Mouse (Mus musculus) hindbrain, embryonic 14.5 days (tissue): Measurements from ENCODE around the gene Anapc15-ps. TPM values are rescaled to one million over a fixed set of nuclear protein-coding genes. Genes with fewer than 3 reads are reported as not detected.
A peak's percentile ranks its signal among the peaks of the same experiment; 100 is the strongest.

ENCODE experiments used
- ATAC-seq: fragments of 200-750 bp; cut with Nextera tagmentation; 2 replicates; pipeline ENCODE4 v1.8.0; 2017; ENCODE audit warnings: moderate number of reproducible peaks, mild to moderate bottlenecking, moderate TSS enrichment, moderate library complexity; ENCODE audit not compliant: low FRiP score
- DNase-seq: peaks from one replicate; pipeline ENCODE4 v3.0.0-alpha.2; 2015; ENCODE audit warnings: low spot score
- H3K27ac ChIP-seq: fragments of 300-500 bp; sonication (generic); 2 replicates; pipeline ENCODE4 v1.5.1; 2014; ENCODE audit warnings: mild to moderate bottlenecking, moderate library complexity
- H3K27me3 ChIP-seq: fragments of 300-500 bp; sonication (generic); 2 replicates; pipeline ENCODE4 v1.6.1; 2014; ENCODE audit warnings: mild to moderate bottlenecking, low read length, mixed read lengths; ENCODE audit not compliant: control insufficient read depth, insufficient read depth
- H3K36me3 ChIP-seq: fragments of 300-500 bp; sonication (generic); replicated peaks from 2 replicates; pipeline ENCODE4 v1.6.1; 2014; ENCODE audit not compliant: control insufficient read depth, insufficient read depth
- H3K4me1 ChIP-seq: fragments of 300-500 bp; sonication (generic); replicated peaks from 2 replicates; pipeline ENCODE4 v1.6.1; 2014; ENCODE audit warnings: antibody characterized with exemption, low read length, mixed read lengths; ENCODE audit not compliant: control insufficient read depth, insufficient read depth
- H3K4me2 ChIP-seq: fragments of 300-500 bp; sonication (generic); replicated peaks from 2 replicates; pipeline ENCODE4 v1.6.1; 2014; ENCODE audit warnings: mild to moderate bottlenecking, moderate library complexity
- H3K4me3 ChIP-seq: fragments of 300-500 bp; sonication (generic); replicated peaks from 2 replicates; pipeline ENCODE4 v1.5.1; 2014; ENCODE audit warnings: mild to moderate bottlenecking, low read length
- H3K9ac ChIP-seq: fragments of 300-500 bp; sonication (generic); 2 replicates; pipeline ENCODE4 v1.6.1; 2014
- H3K9me3 ChIP-seq: fragments of 300-500 bp; sonication (generic); 2 replicates; pipeline ENCODE4 v1.6.1; 2016; ENCODE audit warnings: low read length; ENCODE audit not compliant: control insufficient read depth
- WGBS: fragments of 180-500 bp; shearing (Covaris S2); extraction: QIAGEN DNeasy Blood & Tissue Kit; methylation state at CpG from one replicate; pipeline ENCODE4 v1.1.7; 2014; 5-methylcytosine and 5-hydroxymethylcytosine counted together
- polyA plus RNA-seq: library from polyadenylated mRNA; unstranded; fragments of >200 nt; fragmentation: Nextera tagmentation; extraction: Ambion mirVana; gene quantifications from 2 replicates; pipeline ENCODE4 v1.2.1, GENCODE M21; 2014

Anapc15-ps gene
- polyA plus RNA-seq, 1 experiment from 2014 or later: not detected

DNA sequence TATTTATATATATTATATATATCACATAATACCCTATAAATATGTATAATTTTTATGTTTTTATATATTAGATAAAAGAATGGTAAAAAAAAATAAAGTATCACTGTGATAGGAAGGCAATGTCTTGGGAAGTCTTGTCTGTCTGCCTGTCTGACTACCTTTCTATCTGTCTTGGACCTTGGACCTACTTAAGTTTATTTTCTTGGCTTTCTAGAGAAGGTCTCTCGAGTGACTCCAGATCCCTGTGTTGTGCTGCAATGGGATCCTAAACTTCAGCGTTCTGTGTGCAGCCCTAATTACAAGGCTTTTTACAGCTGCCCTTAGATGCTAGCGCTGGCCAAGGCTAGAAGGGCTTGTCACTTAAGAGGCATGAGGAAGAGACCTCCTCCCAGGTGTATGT lies 8.6 kb downstream of the Anapc15-ps start:
- no peak overlapping the region for H3K4me2 ChIP-seq
- WGBS: 87% methylated on average over 3 of the region's 3 CpGs
- no peak for ATAC-seq

DNA sequence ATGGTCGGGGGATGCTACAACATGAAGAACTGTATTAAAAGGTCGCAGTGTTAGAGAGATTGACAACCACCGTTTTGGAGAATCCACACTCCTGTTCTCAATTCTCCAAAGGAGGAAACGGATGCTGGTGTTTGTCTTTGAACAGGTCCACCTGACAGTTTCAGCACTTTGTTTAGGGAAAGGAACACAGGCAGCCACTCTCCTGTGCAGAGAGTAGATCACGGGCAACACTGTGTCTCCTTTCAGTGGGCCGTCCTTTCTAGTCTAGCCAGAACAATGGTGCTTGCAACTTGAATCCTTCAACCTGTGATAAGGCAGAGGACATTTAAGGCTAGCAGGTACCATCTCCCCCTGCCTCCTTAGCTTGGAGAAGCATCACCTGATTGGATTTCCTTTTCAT lies 12.9 kb downstream of the Anapc15-ps start:
- Histone ChIP-seq H3K4me1 (peaks cover 6% of the 10 kb centered on the region; the same call in 1 of the 2 replicates), H3K9me3 (no peaks in the 10 kb centered on the region), H3K36me3 (no peaks in the 10 kb centered on the region), H3K27me3 (no peaks in the 10 kb centered on the region), H3K9ac (no peak overlapping the region), H3K4me3 (no peak overlapping the region), H3K27ac (no peak overlapping the region), H3K4me2 (no peak overlapping the region)
- ATAC-seq (no peak), DNase-seq (no peak)
- 82% methylated on average over 6 of the region's 6 CpGs for WGBS

More for the DNA sequence above, 8.6 kb downstream of the Anapc15-ps start:
- no peak overlapping the region for H3K27ac ChIP-seq
- H3K9me3 ChIP-seq: no peaks in the 10 kb centered on the region
- H3K36me3 ChIP-seq: no peaks in the 10 kb centered on the region
- H3K4me3 ChIP-seq: no peak overlapping the region
- H3K4me1 ChIP-seq: no peaks in the 10 kb centered on the region
- DNase-seq: no peak
- no peaks in the 10 kb centered on the region for H3K27me3 ChIP-seq
- H3K9ac ChIP-seq: no peak overlapping the region

DNA sequence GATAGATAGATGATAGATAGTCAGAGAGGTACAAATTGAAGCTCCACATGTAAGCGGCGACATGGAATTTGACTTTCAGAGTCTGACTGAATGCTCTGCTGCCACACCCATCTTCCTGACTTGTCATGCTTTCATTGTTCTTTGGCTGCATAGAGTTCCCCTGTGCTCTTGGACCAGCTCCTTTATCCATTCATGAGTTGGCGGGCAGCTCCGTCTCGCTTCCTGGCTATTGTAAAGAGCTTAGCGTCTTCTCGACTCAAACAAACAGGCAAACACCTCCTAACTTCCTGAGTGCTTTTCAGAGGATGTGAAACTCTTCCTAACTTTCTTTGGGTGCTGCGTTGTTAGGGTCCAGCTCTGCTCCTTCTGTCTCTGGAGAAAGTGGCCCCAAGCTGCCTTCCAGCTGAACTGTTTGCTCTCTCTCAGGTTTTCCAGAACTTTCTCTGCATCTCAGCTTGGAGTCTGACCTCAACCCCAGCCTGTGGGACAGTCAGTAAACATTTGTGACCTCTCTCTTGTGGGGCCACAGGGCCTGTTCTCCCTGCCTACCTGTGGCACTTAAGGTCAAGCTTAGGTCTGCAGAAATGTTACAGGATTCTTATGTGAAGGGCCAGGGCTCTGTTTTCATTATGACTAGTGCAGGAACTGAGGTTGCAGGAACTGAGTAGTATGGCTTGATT lies 13.6 kb downstream of the Anapc15-ps start:
- Histone ChIP-seq H3K4me2 (no peak overlapping the region), H3K9me3 (no peaks in the 10 kb centered on the region), H3K27me3 (no peaks in the 10 kb centered on the region), H3K36me3 (no peaks in the 10 kb centered on the region), H3K4me1 (peaks cover 6% of the 10 kb centered on the region; the same call in 1 of the 2 replicates), H3K9ac (no peak overlapping the region), H3K27ac (no peak overlapping the region), H3K4me3 (no peak overlapping the region)
- 36% methylated on average over 8 of the region's 8 CpGs for WGBS
- no peak for DNase-seq
- no peak for ATAC-seq

DNA sequence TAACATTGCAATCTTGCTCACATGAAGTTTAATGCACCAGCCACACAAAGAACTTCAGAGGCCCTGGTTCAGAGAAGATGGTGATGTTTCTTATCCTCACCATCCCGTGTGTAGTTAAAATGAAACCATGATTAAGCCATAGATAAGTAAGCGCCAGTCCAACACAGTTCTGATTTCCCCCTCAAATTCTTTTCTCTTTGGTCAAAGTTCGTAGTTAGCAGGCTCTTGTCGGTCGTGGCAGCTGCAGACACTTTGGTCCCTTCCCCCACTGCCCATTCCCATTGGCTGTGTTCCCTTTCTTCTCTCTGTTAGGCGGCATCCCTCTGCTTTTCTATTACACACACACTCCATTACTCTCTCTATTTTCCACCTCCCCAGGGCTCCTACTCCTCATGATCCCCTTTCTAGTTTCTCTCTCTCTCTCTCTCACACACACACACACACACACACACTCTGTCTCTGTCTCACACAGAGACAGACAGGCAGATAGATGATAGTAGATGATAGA lies 14.4 kb downstream of the Anapc15-ps start:
- ATAC-seq: peak; percentile 24; the same call in 1 of the 2 replicates
- WGBS: 31% methylated on average over 6 of the region's 6 CpGs
- Histone ChIP-seq H3K4me1 (peaks cover 6% of the 10 kb centered on the region; the same call in 1 of the 2 replicates), H3K9me3 (no peaks in the 10 kb centered on the region), H3K9ac (no peak overlapping the region), H3K4me3 (no peak overlapping the region), H3K36me3 (no peaks in the 10 kb centered on the region), H3K27ac (no peak overlapping the region), H3K4me2 (no peak overlapping the region), H3K27me3 (no peaks in the 10 kb centered on the region)
- no peak for DNase-seq

DNA sequence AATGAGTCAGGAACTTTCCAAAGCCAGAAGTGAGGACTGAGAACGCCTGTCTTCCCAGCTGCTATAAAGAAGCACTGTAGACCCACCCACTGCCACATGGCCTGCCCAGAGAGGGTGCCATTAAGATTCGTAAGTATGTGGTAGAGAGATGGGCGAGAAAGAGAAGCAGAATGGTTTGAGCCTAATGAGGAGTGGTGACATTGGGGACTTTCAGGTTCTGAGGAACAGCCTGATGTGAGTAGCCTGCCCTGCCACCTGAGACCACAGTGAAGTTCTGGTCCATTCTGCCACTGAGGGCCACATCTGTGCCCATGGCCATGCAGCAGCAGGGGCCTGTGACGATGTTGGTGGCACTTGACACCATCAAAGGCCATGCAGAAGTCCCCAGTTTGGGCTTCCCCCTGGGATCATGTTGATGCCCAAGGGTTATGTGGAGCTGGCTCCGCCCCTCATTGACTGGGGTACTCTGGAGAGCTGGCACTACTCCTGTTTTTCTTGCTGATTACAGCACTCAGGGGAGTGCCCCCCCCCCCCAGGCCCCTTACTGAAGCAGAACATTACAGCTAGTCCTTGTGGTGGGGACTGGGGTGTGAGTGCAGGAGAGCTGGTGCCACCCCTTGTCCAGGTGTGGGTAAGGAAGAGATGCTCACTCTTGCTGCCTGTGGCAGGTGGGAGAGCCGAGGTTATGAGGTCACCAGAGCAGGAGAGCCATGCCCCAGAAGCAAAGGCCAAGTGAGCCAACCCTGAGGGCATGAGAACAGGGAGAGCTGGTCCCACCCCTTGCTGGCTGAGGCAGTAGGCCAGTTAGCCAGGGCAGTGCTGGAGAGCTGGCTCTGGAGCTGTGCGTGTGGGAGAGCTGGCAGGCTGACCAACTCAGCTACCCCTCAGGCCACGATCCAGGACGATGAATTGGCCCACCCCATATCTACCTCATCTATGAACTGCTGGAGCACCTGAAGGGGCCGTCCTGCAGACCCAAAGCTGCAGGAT lies 16.7 kb downstream of the Anapc15-ps start:
- WGBS: 86% methylated on average over 10 of the region's 10 CpGs
- no peaks in the 10 kb centered on the region for H3K36me3 ChIP-seq
- no peaks in the 10 kb centered on the region for H3K27me3 ChIP-seq
- DNase-seq: no peak
- peaks cover 6% of the 10 kb centered on the region; the same call in 1 of the 2 replicates for H3K4me1 ChIP-seq
- H3K4me2 ChIP-seq: no peak overlapping the region
- no peak overlapping the region for H3K9ac ChIP-seq
- no peak overlapping the region for H3K4me3 ChIP-seq
- peak; percentile 34; the same call in 1 of the 2 replicates for ATAC-seq
- H3K9me3 ChIP-seq: no peaks in the 10 kb centered on the region
- H3K27ac ChIP-seq: no peak overlapping the region

DNA sequence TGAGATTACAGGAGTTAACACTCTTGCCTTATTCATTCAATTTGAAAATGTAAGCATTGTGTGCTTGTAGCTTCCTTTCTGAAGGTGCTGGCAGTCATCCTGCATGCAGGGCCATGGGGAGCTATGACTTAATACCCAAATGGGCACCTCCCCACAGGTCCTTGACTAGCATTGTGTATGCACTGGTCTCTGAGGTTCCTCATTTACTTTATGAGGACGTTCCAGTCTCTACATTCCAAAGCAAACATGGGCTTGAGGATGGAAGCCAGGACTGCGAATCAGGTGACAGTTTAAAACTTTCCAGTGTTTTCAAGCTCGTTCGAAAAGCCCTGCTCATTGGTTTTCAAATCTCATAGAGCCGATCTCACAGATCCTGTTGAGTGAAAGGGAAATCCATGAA lies 21.1 kb downstream of the Anapc15-ps start:
- DNase-seq: no peak
- WGBS: 95% methylated on average over 5 of the region's 5 CpGs
- Histone ChIP-seq H3K27me3 (no peaks in the 10 kb centered on the region), H3K9ac (no peak overlapping the region), H3K4me2 (no peak overlapping the region), H3K36me3 (no peaks in the 10 kb centered on the region), H3K27ac (no peak overlapping the region), H3K4me3 (no peak overlapping the region), H3K9me3 (no peaks in the 10 kb centered on the region), H3K4me1 (no peaks in the 10 kb centered on the region)
- ATAC-seq: no peak

DNA sequence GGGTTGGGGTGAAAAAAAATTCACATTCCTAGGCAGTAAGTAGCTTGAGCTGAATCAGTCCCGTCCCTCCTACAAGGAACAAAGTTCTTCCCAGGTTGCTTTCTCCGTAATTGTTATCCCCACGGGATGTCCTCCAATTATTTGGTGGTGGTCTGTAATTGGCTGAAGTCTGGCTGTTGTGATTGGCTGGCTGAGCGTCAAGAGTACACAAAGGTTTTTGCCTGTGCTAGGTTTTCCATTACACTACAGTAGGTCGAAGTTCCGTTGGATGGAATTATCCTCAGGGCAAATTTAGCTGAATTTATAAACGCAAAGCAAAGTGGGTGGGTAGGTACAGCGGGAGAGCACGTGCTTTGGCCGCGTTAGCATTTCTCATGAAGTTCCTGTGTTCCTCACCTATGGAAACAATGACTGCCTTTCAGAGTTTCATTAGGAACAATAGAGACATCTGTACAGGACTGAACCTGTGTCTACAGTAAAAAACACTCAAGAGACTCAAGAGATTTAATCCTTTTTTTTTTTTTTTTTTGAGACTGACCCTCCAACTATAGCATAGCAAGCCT lies 24.8 kb downstream of the Anapc15-ps start:
- H3K9ac ChIP-seq: no peak overlapping the region
- H3K27me3 ChIP-seq: no peaks in the 10 kb centered on the region
- H3K4me2 ChIP-seq: no peak overlapping the region
- H3K36me3 ChIP-seq: no peaks in the 10 kb centered on the region
- no peaks in the 10 kb centered on the region for H3K4me1 ChIP-seq
- ATAC-seq (no peak), DNase-seq (no peak)
- no peak overlapping the region for H3K4me3 ChIP-seq
- WGBS: 90% methylated on average over 11 of the region's 11 CpGs
- H3K9me3 ChIP-seq: no peaks in the 10 kb centered on the region
- H3K27ac ChIP-seq: no peak overlapping the region

DNA sequence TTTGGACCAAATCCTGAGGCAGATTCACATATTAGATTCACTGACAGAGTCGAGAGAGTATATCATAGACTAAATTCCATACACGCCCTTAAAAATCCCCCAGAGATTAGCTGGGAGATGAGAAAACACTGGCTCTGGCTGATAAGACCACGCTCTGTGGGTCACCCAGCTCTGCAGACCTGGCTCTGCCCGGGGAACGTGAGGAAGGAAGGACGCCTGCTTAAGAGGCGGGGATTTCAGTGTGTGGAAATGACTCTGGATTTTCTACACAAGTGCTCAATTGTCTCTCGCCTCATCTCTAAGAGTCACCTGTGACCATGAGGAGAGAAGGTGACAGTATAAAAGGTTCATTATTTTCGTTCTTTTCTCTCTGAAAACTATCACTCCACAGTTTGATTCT lies 26.1 kb downstream of the Anapc15-ps start:
- ATAC-seq (no peak), DNase-seq (no peak)
- Histone ChIP-seq H3K36me3 (no peaks in the 10 kb centered on the region), H3K27ac (no peak overlapping the region), H3K9ac (no peak overlapping the region), H3K4me2 (no peak overlapping the region), H3K4me1 (no peaks in the 10 kb centered on the region), H3K4me3 (no peak overlapping the region), H3K27me3 (no peaks in the 10 kb centered on the region), H3K9me3 (no peaks in the 10 kb centered on the region)
- 82% methylated on average over 9 of the region's 9 CpGs for WGBS

DNA sequence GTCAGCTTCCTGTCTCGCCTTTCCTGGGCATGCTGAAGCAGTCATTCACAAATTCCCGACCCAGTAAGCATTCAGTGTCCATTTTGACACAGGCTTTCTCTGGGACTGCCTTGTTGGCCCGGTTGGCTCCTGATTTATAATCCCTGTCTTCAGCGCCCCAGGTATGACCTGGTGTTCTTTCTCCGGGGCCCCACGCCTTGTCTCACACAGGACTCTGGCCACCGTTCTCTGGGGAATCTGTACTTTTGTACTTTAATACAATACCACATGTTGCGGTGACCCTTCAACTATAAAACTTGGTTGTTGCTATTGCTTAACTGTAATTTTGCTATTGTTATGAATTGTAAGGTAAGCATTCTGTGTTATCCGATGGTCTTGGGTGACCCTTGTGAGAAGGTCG lies 26.7 kb downstream of the Anapc15-ps start:
- DNase-seq (no peak), ATAC-seq (no peak)
- H3K9me3 ChIP-seq: no peaks in the 10 kb centered on the region
- WGBS: 93% methylated on average over 10 of the region's 10 CpGs
- no peak overlapping the region for H3K9ac ChIP-seq
- H3K27ac ChIP-seq: no peak overlapping the region
- H3K4me1 ChIP-seq: no peaks in the 10 kb centered on the region
- no peaks in the 10 kb centered on the region for H3K36me3 ChIP-seq
- no peak overlapping the region for H3K4me2 ChIP-seq
- no peaks in the 10 kb centered on the region for H3K27me3 ChIP-seq
- no peak overlapping the region for H3K4me3 ChIP-seq
